Mouse (Mus musculus) hindbrain, embryonic 15.5 days (tissue): ENCODE measurements around the gene Zfp316. TPM values are rescaled to one million over a fixed set of nuclear protein-coding genes. Genes with fewer than 3 reads are reported as not detected.
A peak's percentile ranks its signal among the peaks of the same experiment; 100 is the strongest.

Experiments
- ATAC-seq: fragments of 200-750 bp; cut with Nextera tagmentation; 2 replicates; pipeline ENCODE4 v1.8.0; 2017; ENCODE audit warnings: low read depth, moderate number of reproducible peaks, moderate TSS enrichment; ENCODE audit not compliant: low FRiP score
- H3K27ac ChIP-seq: fragments of 300-500 bp; sonication (generic); replicated peaks from 2 replicates; pipeline ENCODE4 v1.5.1; 2015; ENCODE audit warnings: mild to moderate bottlenecking, inconsistent platforms
- H3K27me3 ChIP-seq: fragments of 300-500 bp; sonication (generic); 2 replicates; pipeline ENCODE4 v1.6.1; 2015; ENCODE audit warnings: control low read depth, inconsistent platforms
- H3K36me3 ChIP-seq: fragments of 300-500 bp; sonication (generic); 2 replicates; pipeline ENCODE4 v1.6.1; 2015; ENCODE audit warnings: control low read depth, inconsistent platforms
- H3K4me1 ChIP-seq: fragments of 300-500 bp; sonication (generic); replicated peaks from 2 replicates; pipeline ENCODE4 v1.6.1; 2015; ENCODE audit warnings: control low read depth, inconsistent platforms
- H3K4me2 ChIP-seq: fragments of 300-500 bp; sonication (generic); 2 replicates; pipeline ENCODE4 v1.6.1; 2015; ENCODE audit warnings: moderate library complexity, mild to moderate bottlenecking, inconsistent platforms
- H3K4me3 ChIP-seq: fragments of 300-500 bp; sonication (generic); 2 replicates; pipeline ENCODE4 v1.5.1; 2015; ENCODE audit warnings: mild to moderate bottlenecking, inconsistent platforms
- H3K9ac ChIP-seq: fragments of 300-500 bp; sonication (generic); 2 replicates; pipeline ENCODE4 v1.6.1; 2015; ENCODE audit warnings: inconsistent platforms
- H3K9me3 ChIP-seq: fragments of 300-500 bp; sonication (generic); 2 replicates; pipeline ENCODE4 v1.6.1; 2016; ENCODE audit warnings: control low read depth, inconsistent platforms
- WGBS: fragments of 180-500 bp; shearing (Covaris S2); methylation state at CpG from one replicate; pipeline ENCODE4 v1.1.7; 2015; 5-methylcytosine and 5-hydroxymethylcytosine counted together
- polyA plus RNA-seq: library from polyadenylated mRNA; unstranded; fragments of >200 nt; fragmentation: Nextera tagmentation; extraction: Ambion mirVana; gene quantifications from 2 replicates; pipeline ENCODE4 v1.2.1, GENCODE M21; 2015

The Zfp316 gene
- polyA plus RNA-seq, 1 experiment from 2014 or later: 13.1 TPM

DNA sequence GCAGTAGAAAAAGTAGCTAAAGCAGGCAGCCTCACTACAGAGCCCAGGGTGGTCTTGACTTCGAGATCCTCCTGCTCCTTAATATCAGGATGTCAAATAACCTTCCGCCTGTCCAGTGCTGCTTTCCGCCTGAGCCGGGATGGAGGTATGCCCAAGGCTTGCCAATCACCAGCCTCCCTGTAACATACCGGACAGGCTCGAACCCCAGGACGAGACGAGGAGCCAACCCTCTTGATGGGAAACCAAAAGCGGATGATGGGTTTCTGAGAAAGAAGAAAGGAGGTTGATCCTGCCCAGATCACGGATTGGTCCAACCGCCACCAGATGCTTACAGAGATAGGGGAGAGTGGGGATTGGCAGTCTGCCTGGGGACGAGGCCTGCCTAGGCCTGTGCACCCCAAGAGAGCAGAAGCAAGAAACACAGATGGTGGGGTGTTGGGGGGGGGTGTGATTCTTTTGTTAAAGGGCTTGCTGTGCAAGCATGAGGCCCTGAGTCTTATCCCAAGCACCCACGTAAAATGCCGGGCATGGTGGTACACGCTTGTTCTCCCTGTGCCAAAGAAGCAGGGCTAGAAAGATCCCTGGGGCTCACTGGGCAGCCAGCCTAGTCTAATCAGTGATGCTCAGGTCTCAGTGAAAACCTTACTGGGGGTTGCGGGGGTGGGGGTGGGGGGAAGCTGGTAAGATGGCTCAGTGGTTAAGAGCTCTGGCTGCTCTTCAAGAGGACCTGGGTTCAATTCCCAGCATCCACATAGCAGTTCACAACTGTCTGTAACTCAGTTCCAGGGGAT, 2.9 kb upstream of the Zfp316 start:
- ATAC-seq: no peak

DNA sequence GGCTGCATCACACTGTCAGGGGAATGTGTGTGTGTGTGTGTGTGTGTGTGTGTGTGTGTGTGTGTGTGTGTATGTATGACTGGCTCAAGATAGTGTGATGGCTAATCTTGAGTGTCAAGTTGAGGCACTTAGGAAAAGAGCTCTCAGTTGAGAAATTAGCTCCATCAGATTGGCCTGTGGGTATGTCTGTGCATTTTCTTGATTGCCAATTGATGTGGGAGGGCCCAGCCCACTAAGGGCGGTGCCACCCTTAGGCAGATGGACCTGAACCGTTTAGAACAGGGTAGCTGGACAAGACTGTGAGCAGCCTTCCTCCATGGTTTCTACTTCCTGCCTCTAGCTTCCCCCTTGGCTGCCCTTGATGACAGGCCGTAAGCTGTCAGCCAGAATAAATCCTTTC, 2.3 kb upstream of the Zfp316 start:
- no peaks in the 10 kb centered on the region for H3K9me3 ChIP-seq
- H3K36me3 ChIP-seq: no peaks in the 10 kb centered on the region
- H3K4me3 ChIP-seq: no peak overlapping the region
- no peak overlapping the region for H3K27ac ChIP-seq
- H3K9ac ChIP-seq: no peak overlapping the region
- WGBS: 81% methylated on average over 3 of the region's 3 CpGs
- ATAC-seq: no peak
- no peak overlapping the region for H3K4me2 ChIP-seq
- peaks cover 39% of the 10 kb centered on the region for H3K4me1 ChIP-seq
- H3K27me3 ChIP-seq: no peaks in the 10 kb centered on the region

More for the DNA sequence above, 2.9 kb upstream of the Zfp316 start:
- Histone ChIP-seq H3K9me3 (no peaks in the 10 kb centered on the region), H3K36me3 (no peaks in the 10 kb centered on the region), H3K4me3 (no peak overlapping the region), H3K4me2 (no peak overlapping the region), H3K9ac (no peak overlapping the region), H3K27me3 (no peaks in the 10 kb centered on the region), H3K27ac (no peak overlapping the region), H3K4me1 (peaks cover 35% of the 10 kb centered on the region)
- 86% methylated on average over 16 of the region's 16 CpGs for WGBS

DNA sequence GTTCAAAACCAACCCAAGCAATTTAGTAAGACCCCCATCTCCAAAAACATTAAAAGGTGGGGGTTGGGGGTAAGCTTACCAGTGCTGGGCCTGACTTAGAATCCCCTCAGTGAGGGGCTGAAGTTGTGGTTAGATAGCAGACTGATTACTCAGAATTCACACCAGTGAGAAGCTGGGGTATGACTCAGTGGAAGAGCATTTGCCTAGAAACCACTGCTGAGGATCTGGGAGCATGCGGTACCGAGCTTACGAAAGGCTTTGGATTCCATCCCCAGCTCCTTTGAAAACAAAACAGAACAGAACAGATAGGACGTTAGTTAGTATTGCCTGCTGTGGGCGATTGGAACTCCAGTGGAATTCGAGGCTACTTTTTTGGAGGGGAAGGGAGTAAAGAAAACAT, 1.8 kb upstream of the Zfp316 start:
- Histone ChIP-seq H3K36me3 (no peaks in the 10 kb centered on the region), H3K4me3 (no peak overlapping the region), H3K9ac (no peak overlapping the region), H3K4me1 (peaks cover 44% of the 10 kb centered on the region), H3K27me3 (no peaks in the 10 kb centered on the region), H3K4me2 (no peak overlapping the region), H3K27ac (no peak overlapping the region), H3K9me3 (no peaks in the 10 kb centered on the region)
- ATAC-seq: no peak
- WGBS: 89% methylated on average over 6 of the region's 6 CpGs

DNA sequence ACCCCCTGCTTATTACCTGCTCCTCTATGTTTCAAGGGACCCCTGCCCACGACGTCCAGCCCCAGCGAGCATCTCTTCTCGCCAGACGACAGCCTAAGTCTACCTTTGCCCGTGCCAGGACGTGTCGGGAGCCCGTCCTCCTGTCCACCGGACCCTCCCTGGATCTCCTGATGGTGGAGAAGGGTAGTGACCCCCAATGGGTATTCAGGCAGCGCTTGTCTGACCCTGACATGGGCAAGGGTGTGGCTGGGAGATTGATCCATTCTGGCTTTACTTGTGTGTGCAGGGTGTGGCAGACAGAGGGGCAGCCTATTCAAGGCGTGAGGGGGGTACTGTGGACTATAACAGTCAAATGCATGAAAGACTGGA, 313 bp upstream of the Zfp316 start:
- WGBS: 2% methylated on average over 12 of the region's 12 CpGs
- no peaks in the 10 kb centered on the region for H3K27me3 ChIP-seq
- H3K9me3 ChIP-seq: no peaks in the 10 kb centered on the region
- no peaks in the 10 kb centered on the region for H3K36me3 ChIP-seq
- peak; percentile 37 for ATAC-seq
- peaks cover 45% of the 10 kb centered on the region for H3K4me1 ChIP-seq
- H3K4me2 ChIP-seq: peak overlapping the region; percentile 91
- peak overlapping the region; percentile 89 for H3K27ac ChIP-seq
- peak overlapping the region; percentile 94 for H3K4me3 ChIP-seq
- peak overlapping the region; percentile 97 for H3K9ac ChIP-seq

DNA sequence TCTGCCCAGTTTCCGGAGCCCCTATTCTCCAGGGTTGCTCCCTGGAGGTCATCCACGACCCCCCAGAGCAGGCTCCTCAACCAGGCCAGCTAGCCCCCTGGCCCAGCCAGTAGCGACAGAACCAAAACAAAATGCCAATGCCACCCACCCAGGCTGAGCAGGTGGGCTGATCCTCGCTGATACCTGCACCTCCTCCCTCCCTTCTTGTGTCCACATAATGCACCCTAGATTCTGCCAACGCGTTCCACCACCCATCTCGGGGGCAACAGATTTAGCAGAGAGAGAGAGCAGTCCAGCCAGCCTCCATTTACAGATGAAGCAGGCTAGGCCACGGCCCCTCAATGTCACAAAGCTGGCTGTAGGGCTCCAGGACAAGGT, 848 bp downstream of the Zfp316 start:
- Histone ChIP-seq H3K4me3 (peak overlapping the region; percentile 94), H3K36me3 (peaks cover 5% of the 10 kb centered on the region; the same call in 1 of the 2 replicates), H3K27me3 (no peaks in the 10 kb centered on the region), H3K9me3 (no peaks in the 10 kb centered on the region), H3K4me1 (peaks cover 45% of the 10 kb centered on the region), H3K27ac (peak overlapping the region; percentile 89), H3K9ac (peak overlapping the region; percentile 97), H3K4me2 (peak overlapping the region; percentile 91)
- WGBS: 16% methylated on average over 8 of the region's 8 CpGs
- ATAC-seq: no peak

DNA sequence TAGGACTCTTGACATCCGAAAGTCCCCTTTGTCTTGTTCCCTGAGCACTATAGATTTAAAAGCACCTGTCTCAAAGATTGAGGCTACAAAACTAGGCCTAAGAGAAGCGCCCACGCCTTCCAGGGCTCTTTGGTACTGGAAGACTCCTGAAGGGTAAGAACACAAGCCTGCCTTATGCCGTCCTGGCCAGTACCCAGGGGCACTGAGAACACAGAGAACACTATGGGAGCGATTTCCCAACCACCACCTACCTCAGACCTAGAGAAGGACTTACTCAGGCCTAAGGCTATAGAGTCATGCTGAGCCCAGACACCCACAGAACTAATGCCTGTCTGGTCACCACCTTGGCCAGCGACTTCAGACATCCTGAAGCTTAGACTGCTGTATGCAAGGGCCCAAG, 3.0 kb downstream of the Zfp316 start:
- Histone ChIP-seq H3K9ac (no peak overlapping the region), H3K36me3 (peaks cover 27% of the 10 kb centered on the region), H3K4me1 (peaks cover 41% of the 10 kb centered on the region), H3K27me3 (no peaks in the 10 kb centered on the region), H3K9me3 (no peaks in the 10 kb centered on the region), H3K27ac (no peak overlapping the region), H3K4me3 (no peak overlapping the region), H3K4me2 (no peak overlapping the region)
- WGBS: 87% methylated on average over 6 of the region's 6 CpGs
- no peak for ATAC-seq

DNA sequence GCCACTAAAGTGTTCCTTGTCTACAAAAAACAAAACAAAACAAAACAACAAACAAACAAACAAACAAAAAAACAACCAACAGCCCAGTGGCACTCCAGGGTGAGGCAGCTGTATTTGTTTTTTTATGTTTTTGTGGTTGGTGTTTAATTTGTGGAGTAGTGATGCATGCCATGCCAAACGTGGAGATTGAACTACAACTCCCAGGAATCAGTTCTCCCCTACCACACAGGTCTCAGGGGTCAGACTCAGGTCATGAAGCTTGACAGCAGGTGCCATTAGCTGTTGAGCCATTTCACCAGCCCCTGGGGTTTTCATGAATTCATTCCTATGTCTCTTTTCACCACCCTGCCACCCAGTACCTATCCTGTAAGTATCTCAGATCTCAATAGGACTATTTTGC, 4.4 kb downstream of the Zfp316 start:
- no peaks in the 10 kb centered on the region for H3K9me3 ChIP-seq
- no peak for ATAC-seq
- H3K36me3 ChIP-seq: peaks cover 38% of the 10 kb centered on the region
- WGBS: 40% methylated on average over 1 of the region's 1 CpGs
- H3K4me2 ChIP-seq: no peak overlapping the region
- no peak overlapping the region for H3K27ac ChIP-seq
- H3K4me1 ChIP-seq: peaks cover 27% of the 10 kb centered on the region
- no peak overlapping the region for H3K9ac ChIP-seq
- H3K4me3 ChIP-seq: no peak overlapping the region
- H3K27me3 ChIP-seq: no peaks in the 10 kb centered on the region

DNA sequence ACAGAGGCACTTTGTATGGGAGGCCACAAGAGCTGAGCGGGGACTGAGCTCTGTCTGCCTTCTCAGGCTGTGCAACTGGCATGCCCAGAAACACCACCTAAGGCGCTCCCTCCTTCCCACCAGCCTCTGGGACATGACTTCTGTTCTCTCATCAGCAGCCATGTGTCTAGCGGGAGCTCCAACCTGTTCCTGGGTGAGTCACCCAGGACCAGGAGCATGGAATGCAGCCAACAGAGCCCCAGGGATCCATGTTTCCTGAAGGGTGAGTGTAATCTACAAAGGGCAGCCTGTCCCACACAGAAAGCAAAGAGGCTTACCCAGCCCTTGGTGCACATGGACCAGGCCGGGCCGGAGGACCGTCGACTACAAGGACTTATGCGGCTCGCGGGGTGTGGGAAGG, 5.1 kb downstream of the Zfp316 start:
- no peaks in the 10 kb centered on the region for H3K9me3 ChIP-seq
- WGBS: 92% methylated on average over 10 of the region's 10 CpGs
- no peak overlapping the region for H3K4me3 ChIP-seq
- H3K27ac ChIP-seq: no peak overlapping the region
- peaks cover 23% of the 10 kb centered on the region for H3K4me1 ChIP-seq
- peaks cover 44% of the 10 kb centered on the region for H3K36me3 ChIP-seq
- H3K27me3 ChIP-seq: no peaks in the 10 kb centered on the region
- no peak for ATAC-seq
- no peak overlapping the region for H3K4me2 ChIP-seq
- no peak overlapping the region for H3K9ac ChIP-seq

DNA sequence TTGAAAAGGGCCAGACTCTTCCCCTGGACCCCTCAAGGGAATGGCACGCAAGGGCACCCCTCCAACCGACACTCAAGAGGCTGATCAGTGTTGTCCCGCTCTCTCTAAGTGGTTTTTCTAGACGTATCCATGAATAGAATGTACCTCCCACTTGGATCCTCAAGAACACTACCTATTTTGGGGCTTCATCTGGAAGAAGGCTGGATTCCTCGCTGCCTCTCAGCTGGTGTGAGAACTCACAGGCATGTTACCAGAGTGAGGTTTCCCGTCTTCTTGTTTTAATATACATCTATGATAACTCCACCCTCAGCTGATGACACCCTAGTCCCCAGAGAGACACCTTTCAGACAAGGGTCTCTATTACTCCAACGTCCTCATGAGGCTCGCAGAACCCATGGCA, 8.2 kb downstream of the Zfp316 start:
- peaks cover 54% of the 10 kb centered on the region for H3K36me3 ChIP-seq
- WGBS: 95% methylated on average over 8 of the region's 8 CpGs

DNA sequence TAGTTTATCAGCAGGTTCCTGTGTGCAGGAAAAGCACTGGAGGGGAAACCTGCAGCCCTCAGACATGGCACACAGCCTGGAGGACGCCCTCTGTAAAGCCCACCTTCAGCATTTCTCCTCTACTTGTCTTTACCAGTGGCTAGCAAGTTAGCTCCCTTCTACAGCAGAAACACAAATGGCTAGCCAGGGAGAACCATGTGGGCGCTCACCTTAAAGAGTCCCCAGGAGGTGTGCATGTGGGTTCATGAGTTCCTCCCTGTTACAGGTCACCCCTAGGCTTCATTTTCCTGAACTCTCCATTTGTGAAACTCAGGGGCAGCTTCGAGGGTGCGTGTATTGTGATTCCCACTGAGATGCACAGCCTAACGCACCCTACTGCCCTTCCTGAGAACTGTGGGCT, 14.0 kb downstream of the Zfp316 start:
- no peak for ATAC-seq
- peaks cover 49% of the 10 kb centered on the region for H3K36me3 ChIP-seq
- WGBS: 89% methylated on average over 5 of the region's 5 CpGs

More for the DNA sequence above, 8.2 kb downstream of the Zfp316 start:
- Histone ChIP-seq H3K27me3 (peaks cover 19% of the 10 kb centered on the region), H3K4me1 (peaks cover 1% of the 10 kb centered on the region), H3K9me3 (no peaks in the 10 kb centered on the region), H3K9ac (no peak overlapping the region), H3K4me2 (no peak overlapping the region), H3K27ac (no peak overlapping the region), H3K4me3 (no peak overlapping the region)
- no peak for ATAC-seq

DNA sequence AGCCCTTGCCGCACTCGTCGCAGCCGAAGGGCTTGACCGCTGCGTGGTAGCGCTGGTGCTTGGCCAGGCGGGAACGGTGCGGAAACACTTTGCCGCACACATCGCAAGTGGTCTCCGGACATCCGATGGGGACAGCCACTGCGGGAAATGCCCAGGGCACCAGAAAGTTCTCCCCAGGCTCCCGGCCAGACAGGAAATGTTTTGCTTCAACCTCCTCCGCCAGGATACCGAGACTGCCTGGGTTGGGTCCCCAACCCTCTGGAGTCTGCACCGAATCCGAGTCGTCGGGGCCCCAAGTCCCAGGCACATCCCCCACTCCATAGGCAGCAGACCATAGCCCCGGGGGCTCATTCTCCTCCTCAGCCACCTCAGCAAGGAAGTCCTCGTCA, 14.7 kb downstream of the Zfp316 start:
- Histone ChIP-seq H3K27me3 (peaks cover 29% of the 10 kb centered on the region), H3K4me1 (peaks cover 11% of the 10 kb centered on the region), H3K36me3 (peaks cover 42% of the 10 kb centered on the region), H3K4me3 (no peak overlapping the region), H3K27ac (no peak overlapping the region), H3K9me3 (no peaks in the 10 kb centered on the region), H3K9ac (no peak overlapping the region), H3K4me2 (no peak overlapping the region)
- no peak for ATAC-seq
- WGBS: 35% methylated on average over 24 of the region's 24 CpGs

More for the DNA sequence above, 14.0 kb downstream of the Zfp316 start:
- Histone ChIP-seq H3K9ac (no peak overlapping the region), H3K9me3 (no peaks in the 10 kb centered on the region), H3K27me3 (peaks cover 29% of the 10 kb centered on the region), H3K4me2 (no peak overlapping the region), H3K4me1 (peaks cover 11% of the 10 kb centered on the region), H3K4me3 (no peak overlapping the region), H3K27ac (no peak overlapping the region)

DNA sequence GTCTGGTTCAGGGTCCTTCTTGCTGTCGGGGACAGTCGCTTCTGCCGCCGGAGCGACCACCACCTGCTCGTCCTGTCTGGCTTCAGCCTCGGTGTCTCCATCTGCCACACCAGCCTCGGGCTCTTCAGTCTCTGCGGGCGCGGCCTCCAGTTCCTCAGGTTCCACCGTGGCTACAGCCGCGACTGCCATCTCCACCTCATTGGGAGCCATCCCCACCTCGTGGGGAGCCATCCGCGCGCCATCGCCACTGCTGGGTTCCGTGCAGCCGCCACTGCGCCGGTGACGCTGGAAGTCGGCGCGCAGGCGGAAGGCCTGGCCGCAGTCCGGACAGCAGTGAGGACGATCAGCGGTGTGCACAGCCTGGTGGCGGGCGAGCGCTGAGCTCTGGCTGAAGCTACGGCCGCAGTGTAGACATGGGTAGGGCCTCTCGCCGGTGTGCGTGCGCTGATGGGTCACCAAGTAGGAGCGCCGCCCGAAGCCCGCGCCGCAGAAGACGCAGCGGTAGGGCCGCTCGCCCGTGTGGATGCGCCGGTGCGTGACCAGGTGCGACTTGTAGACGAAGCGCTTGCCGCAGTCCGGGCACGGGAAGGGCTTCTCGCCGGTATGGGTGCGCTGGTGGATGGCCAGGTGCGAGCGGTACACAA, 15.2 kb downstream of the Zfp316 start:
- 0 out of 2 replicates have a peak overlapping the region, but pooled peaks have one; percentile 50 for H3K4me2 ChIP-seq
- H3K9ac ChIP-seq: no peak overlapping the region
- peaks cover 38% of the 10 kb centered on the region for H3K36me3 ChIP-seq
- H3K9me3 ChIP-seq: no peaks in the 10 kb centered on the region
- H3K4me1 ChIP-seq: peaks cover 11% of the 10 kb centered on the region
- 21% methylated on average over 66 of the region's 66 CpGs for WGBS
- no peak overlapping the region for H3K4me3 ChIP-seq
- H3K27ac ChIP-seq: no peak overlapping the region
- ATAC-seq: no peak
- peaks cover 29% of the 10 kb centered on the region for H3K27me3 ChIP-seq
